Mouse (Mus musculus) liver, embryonic 14.5 days (tissue): Measurements from ENCODE around the gene Slc51b.

ENCODE experiments used
- CTCF ChIP-seq: IDR thresholded peaks from 2 replicates; pipeline ENCODE4 v1.5.1; 2016; ENCODE audit warnings: antibody characterized with exemption, low read depth, control low read depth
- EP300 ChIP-seq: IDR thresholded peaks from 2 replicates; pipeline ENCODE4 v1.6.1; 2016; ENCODE audit warnings: antibody characterized with exemption, low read depth

DNA sequence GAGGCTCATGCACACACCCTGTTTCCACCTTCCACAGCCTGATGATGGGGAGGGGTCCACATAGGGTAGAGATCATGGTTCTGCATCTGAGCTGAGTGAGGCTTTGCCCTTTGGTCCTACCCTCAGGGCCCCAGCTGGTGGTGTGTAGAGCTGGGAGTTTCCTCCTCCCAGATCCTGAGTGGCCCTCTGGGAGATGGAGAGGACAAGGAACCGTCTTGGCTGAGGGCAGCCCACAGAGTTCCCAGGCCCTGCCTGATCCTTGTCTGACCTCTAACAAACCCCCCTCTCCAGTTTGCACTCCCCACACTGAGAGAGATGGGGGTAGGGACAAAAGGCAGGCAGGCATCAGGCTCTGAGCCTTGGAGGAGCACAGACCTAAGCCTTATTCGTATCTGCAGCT is 28.4 kb downstream of the Slc51b start:
- TF ChIP-seq CTCF (no peak), EP300 (no peak)
